ENCODE assay signal across 24 mouse cellular contexts in the genomic region with DNA sequence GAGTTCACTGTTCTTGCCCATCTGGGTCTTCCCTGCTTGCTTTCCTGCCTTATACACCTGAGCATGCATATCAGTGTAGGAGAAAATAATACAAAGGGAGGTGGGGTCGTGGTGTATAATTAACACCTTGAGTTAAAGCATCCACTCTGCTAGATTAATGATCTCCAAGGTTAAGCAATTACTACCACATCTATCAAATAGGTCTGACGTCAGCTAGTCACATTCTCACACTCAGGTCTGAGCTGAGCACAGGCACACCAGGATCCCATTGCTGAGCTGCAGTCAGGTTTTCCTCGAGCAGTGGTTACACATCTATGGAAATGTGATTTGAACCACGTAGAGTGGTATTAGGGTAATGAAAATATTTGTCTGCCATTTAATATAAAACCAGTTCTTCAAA.
DNase-seq lines count a peak whose midpoint lies in the region; ATAC-seq and TF ChIP-seq lines count a peak whose summit lies in the region.
"Had no signal": no experiment of that assay in that cellular context is flagged by ENCODE, and none has a peak within 500 bp of the region (broad histone marks: within the 10 kb centered on the region; RNA-seq: fewer than 3 reads in every experiment).

No protein-coding gene starts in this region.

- TF ChIP-seq CTCF in kidney, adult 2 months (conservative IDR thresholded peaks at IDR 0.05; ENCODE audit: insufficient read depth, insufficient read length, low read depth, low read length) = no peak
- no peak for TF ChIP-seq CTCF in stomach, postnatal 0 days (IDR thresholded peaks at IDR 0.05; ENCODE audit: low read depth)

- H3K9ac ChIP-seq in kidney, embryonic 15.5 days = no peak overlapping the region
- no peak overlapping the region for H3K9ac ChIP-seq in stomach, embryonic 16.5 days (ENCODE audit: low read length)
- no peak overlapping the region for H3K9ac ChIP-seq in stomach, postnatal 0 days (ENCODE audit: low read length)
- H3K9ac ChIP-seq: embryonic facial prominence, embryonic 12.5 days; embryonic facial prominence, embryonic 15.5 days; forebrain, postnatal 0 days; heart, embryonic 12.5 days; heart, embryonic 15.5 days; hindbrain, embryonic 15.5 days had no signal

- ATAC-seq in kidney, embryonic 15.5 days (replicated peaks; ENCODE audit: low FRiP score) = peak; percentile 93
- 0 out of 2 replicates have a peak, but pooled peaks have one; percentile 13 for ATAC-seq in stomach, embryonic 16.5 days (ENCODE audit: insufficient read depth, low FRiP score)
- no peak for ATAC-seq in stomach, postnatal 0 days (ENCODE audit: low FRiP score, low TSS enrichment)
- ATAC-seq: CD4-positive, CD25-positive, alpha-beta regulatory T cell, adult 4 months; forebrain, embryonic 14.5 days; forebrain, postnatal 0 days had no signal

- H3K9me3 ChIP-seq in kidney, embryonic 15.5 days (replicated peaks) = no peaks in the 10 kb centered on the region
- no peaks in the 10 kb centered on the region for H3K9me3 ChIP-seq in stomach, embryonic 16.5 days (replicated peaks; ENCODE audit: control insufficient read depth, low read length)
- H3K9me3 ChIP-seq in stomach, postnatal 0 days (ENCODE audit: control insufficient read depth, low read length) = no peaks in the 10 kb centered on the region
- H3K9me3 ChIP-seq: embryonic facial prominence, embryonic 12.5 days; embryonic facial prominence, embryonic 15.5 days; heart, embryonic 12.5 days; heart, embryonic 15.5 days; hindbrain, embryonic 15.5 days had no signal

- H3K36me3 ChIP-seq in kidney, adult 2 months (ENCODE audit: control insufficient read depth, insufficient read depth, low read length) = no peaks in the 10 kb centered on the region
- no peaks in the 10 kb centered on the region for H3K36me3 ChIP-seq in kidney, embryonic 15.5 days
- no peaks in the 10 kb centered on the region for H3K36me3 ChIP-seq in stomach, embryonic 16.5 days (ENCODE audit: control insufficient read depth, insufficient read depth, low read length)
- H3K36me3 ChIP-seq in stomach, postnatal 0 days (ENCODE audit: control insufficient read depth, insufficient read depth, low read length) = no peaks in the 10 kb centered on the region
- H3K36me3 ChIP-seq: embryonic facial prominence, embryonic 12.5 days; embryonic facial prominence, embryonic 15.5 days; heart, embryonic 12.5 days; heart, embryonic 15.5 days; hindbrain, embryonic 15.5 days had no signal

- no peak overlapping the region for H3K4me3 ChIP-seq in kidney, adult 2 months (ENCODE audit: insufficient read depth, low read depth, low read length)
- H3K4me3 ChIP-seq in kidney, embryonic 15.5 days (replicated peaks) = no peak overlapping the region
- H3K4me3 ChIP-seq in stomach, embryonic 16.5 days (replicated peaks; ENCODE audit: low read length) = no peak overlapping the region
- H3K4me3 ChIP-seq in stomach, postnatal 0 days (ENCODE audit: low read depth, low read length) = no peak overlapping the region
- H3K4me3 ChIP-seq: embryonic facial prominence, embryonic 12.5 days; embryonic facial prominence, embryonic 15.5 days; gastrocnemius, adult 2 months; heart, embryonic 12.5 days; heart, embryonic 15.5 days; hindbrain, embryonic 15.5 days had no signal

- TF ChIP-seq EP300 in stomach, postnatal 0 days (optimal IDR thresholded peaks at IDR 0.05) = no peak

- H3K27ac ChIP-seq in kidney, adult 2 months (ENCODE audit: insufficient read depth, low read depth, low read length) = no peak overlapping the region
- H3K27ac ChIP-seq in kidney, embryonic 15.5 days = 0 out of 2 replicates have a peak overlapping the region, but pooled peaks have one; percentile 48
- H3K27ac ChIP-seq in stomach, embryonic 16.5 days (ENCODE audit: low read length) = no peak overlapping the region
- H3K27ac ChIP-seq in stomach, postnatal 0 days (replicated peaks) = no peak overlapping the region
- H3K27ac ChIP-seq: embryonic facial prominence, embryonic 12.5 days; embryonic facial prominence, embryonic 15.5 days; gastrocnemius, adult 2 months; heart, embryonic 15.5 days; hindbrain, embryonic 15.5 days had no signal

- no peak overlapping the region for H3K4me2 ChIP-seq in kidney, embryonic 15.5 days
- no peak overlapping the region for H3K4me2 ChIP-seq in stomach, embryonic 16.5 days (ENCODE audit: low read depth, low read length)
- H3K4me2 ChIP-seq in stomach, postnatal 0 days (replicated peaks; ENCODE audit: low read depth) = no peak overlapping the region
- H3K4me2 ChIP-seq: embryonic facial prominence, embryonic 12.5 days; embryonic facial prominence, embryonic 15.5 days; heart, embryonic 12.5 days; heart, embryonic 15.5 days; hindbrain, embryonic 15.5 days had no signal

- peaks cover 8% of the 10 kb centered on the region; the same call in 1 of the 2 replicates for H3K4me1 ChIP-seq in kidney, adult 2 months (ENCODE audit: control insufficient read depth, insufficient read depth, low read length)
- no peaks in the 10 kb centered on the region for H3K4me1 ChIP-seq in kidney, embryonic 15.5 days
- H3K4me1 ChIP-seq in stomach, embryonic 16.5 days (ENCODE audit: control insufficient read depth, insufficient read depth, low read length) = 0 out of 2 replicates have a peak, but pooled peaks cover 3% of the 10 kb centered on the region
- H3K4me1 ChIP-seq in stomach, postnatal 0 days (replicated peaks; ENCODE audit: control insufficient read depth, insufficient read depth) = no peaks in the 10 kb centered on the region
- H3K4me1 ChIP-seq: embryonic facial prominence, embryonic 12.5 days; embryonic facial prominence, embryonic 15.5 days; heart, embryonic 12.5 days; heart, embryonic 15.5 days; hindbrain, embryonic 15.5 days had no signal

- peak; percentile 57 for DNase-seq in kidney, adult 2 months
- DNase-seq in kidney, adult 18-20 months = no peak
- DNase-seq in kidney, postnatal 25 days = no peak
- DNase-seq in stomach, postnatal 0 days (ENCODE audit: low spot score) = no peak
- DNase-seq: adrenal gland, adult 2 months; adrenal gland, postnatal 14 days; cerebellum, adult 11 months; cerebellum, adult 2 months; cerebellum, adult 9-11 months; cerebellum, postnatal 25 days; forebrain, postnatal 0 days; gastrocnemius, adult 2 months; gastrocnemius, postnatal 14 days; heart, postnatal 10 days; heart, postnatal 36 days had no signal

- TF ChIP-seq POLR2A in kidney, adult 2 months (IDR thresholded peaks at IDR 0.05; ENCODE audit: low read depth, low read length) = no peak

- WGBS in kidney, adult 2 months = 31% methylated on average over 4 of the region's 4 CpGs
- 44% methylated on average over 4 of the region's 4 CpGs for WGBS in kidney, embryonic 15.5 days
- WGBS in stomach, embryonic 16.5 days = 49% methylated on average over 4 of the region's 4 CpGs
- whole genome bisulfite sequencing in stomach, postnatal 0 days = 51% methylated on average over 4 of the region's 4 CpGs

- no peaks in the 10 kb centered on the region for H3K27me3 ChIP-seq in kidney, adult 2 months (replicated peaks; ENCODE audit: control insufficient read depth, insufficient read depth, low read length)
- H3K27me3 ChIP-seq in kidney, embryonic 15.5 days = no peaks in the 10 kb centered on the region
- no peaks in the 10 kb centered on the region for H3K27me3 ChIP-seq in stomach, embryonic 16.5 days (ENCODE audit: control insufficient read depth, insufficient read depth, low read length)
- H3K27me3 ChIP-seq in stomach, postnatal 0 days (ENCODE audit: control insufficient read depth, insufficient read depth, low read length) = no peaks in the 10 kb centered on the region
- H3K27me3 ChIP-seq: embryonic facial prominence, embryonic 12.5 days; embryonic facial prominence, embryonic 15.5 days; heart, embryonic 12.5 days; heart, embryonic 15.5 days; hindbrain, embryonic 15.5 days had no signal
